Mouse (Mus musculus): ENCODE measurements around the gene Dglucy. TPM values are rescaled to one million over a fixed set of nuclear protein-coding genes. Genes with fewer than 3 reads are reported as not detected.

Gene Dglucy
- total RNA-seq, 2 experiments from 2014 or later = 5.0 to 5.3 TPM

- DNase-seq = no peak
- intact Hi-C loops (cut with DNase I) = no loop called here
Observed at GRCm38 (mm10) chr12:100871841-100872240, 93.0 kb downstream of the Dglucy start.

GRCm38 (mm10) chr12:100873612-100874011 is 94.8 kb downstream of the Dglucy start:
- intact Hi-C loops (cut with DNase I) = no loop called here

GRCm38 (mm10) chr12:100875553-100875952 is 96.7 kb downstream of the Dglucy start:
- DNase-seq = no peak
- intact Hi-C loops (cut with DNase I) = no loop called here

More at GRCm38 (mm10) chr12:100873612-100874011, 94.8 kb downstream of the Dglucy start:
- DNase-seq = no peak

GRCm38 (mm10) chr12:100875960-100876359 is 97.1 kb downstream of the Dglucy start:
- no peak for DNase-seq
- intact Hi-C loops (cut with DNase I) = no loop called here

- intact Hi-C loops (cut with DNase I) = no loop called here
- DNase-seq = no peak
Observed at GRCm38 (mm10) chr12:100877936-100878335, 99.1 kb downstream of the Dglucy start.

- intact Hi-C loops (cut with DNase I) = no loop called here
- DNase-seq = no peak
Observed at GRCm38 (mm10) chr12:100878556-100878955, 99.7 kb downstream of the Dglucy start.

- intact Hi-C loops (cut with DNase I) = no loop called here
Observed at GRCm38 (mm10) chr12:100883168-100883567, 104.3 kb downstream of the Dglucy start.

GRCm38 (mm10) chr12:100885585-100885984 is 106.7 kb downstream of the Dglucy start:
- no peak for DNase-seq
- intact Hi-C loops (cut with DNase I) = no loop called here

More at GRCm38 (mm10) chr12:100883168-100883567, 104.3 kb downstream of the Dglucy start:
- no peak for DNase-seq

GRCm38 (mm10) chr12:100886877-100887276 is 108.0 kb downstream of the Dglucy start:
- intact Hi-C loops (cut with DNase I) = no loop called here
- DNase-seq = no peak

GRCm38 (mm10) chr12:100887801-100888258 is 109.0 kb downstream of the Dglucy start:
- intact Hi-C loops (cut with DNase I) = no loop called here
- peak; percentile 79 for DNase-seq

GRCm38 (mm10) chr12:100890548-100890947 is 111.7 kb downstream of the Dglucy start:
- intact Hi-C loops (cut with DNase I) = no loop called here
- DNase-seq = no peak

- no peak for DNase-seq
- intact Hi-C loops (cut with DNase I) = no loop called here
Observed at GRCm38 (mm10) chr12:100895504-100895903, 116.6 kb downstream of the Dglucy start.

- intact Hi-C loops (cut with DNase I) = no loop called here
- no peak for DNase-seq
Observed at GRCm38 (mm10) chr12:100896661-100897060, 117.8 kb downstream of the Dglucy start.

- intact Hi-C loops (cut with DNase I) = no loop called here
- peak; percentile 44 for DNase-seq
Observed at GRCm38 (mm10) chr12:100897736-100898650, 119.1 kb downstream of the Dglucy start.

- intact Hi-C loops (cut with DNase I) = no loop called here
- no peak for DNase-seq
Observed at GRCm38 (mm10) chr12:100899111-100899640, 120.3 kb downstream of the Dglucy start.

GRCm38 (mm10) chr12:100900901-100901300 is 122.0 kb downstream of the Dglucy start:
- intact Hi-C loops (cut with DNase I) = no loop called here
- DNase-seq = no peak

- no peak for DNase-seq
- intact Hi-C loops (cut with DNase I) = no loop called here
Observed at GRCm38 (mm10) chr12:100901386-100901785, 122.5 kb downstream of the Dglucy start.

GRCm38 (mm10) chr12:100903761-100904160 is 124.9 kb downstream of the Dglucy start:
- intact Hi-C loops (cut with DNase I) = no loop called here

GRCm38 (mm10) chr12:100906861-100907260 is 128.0 kb downstream of the Dglucy start:
- DNase-seq = no peak
- intact Hi-C loops (cut with DNase I) = loop anchor here (5.0 kb wide), 1 partner anchor 45 kb away; no protein-coding TSS in a partner anchor

More at GRCm38 (mm10) chr12:100903761-100904160, 124.9 kb downstream of the Dglucy start:
- no peak for DNase-seq

- intact Hi-C loops (cut with DNase I) = loop anchor here (5.0 kb wide), 1 partner anchor 45 kb away; no protein-coding TSS in a partner anchor
- DNase-seq = peak; percentile 33
Observed at GRCm38 (mm10) chr12:100907598-100908297, 128.9 kb downstream of the Dglucy start, which contains the start of gene Gpr68. Gene Gpr68 (minus strand): TSS chr12:100908198.

Data from left cerebral cortex, postnatal 4 days (tissue).